Mouse (Mus musculus): ENCODE data around the gene Pdss1.

The Pdss1 gene

DNA sequence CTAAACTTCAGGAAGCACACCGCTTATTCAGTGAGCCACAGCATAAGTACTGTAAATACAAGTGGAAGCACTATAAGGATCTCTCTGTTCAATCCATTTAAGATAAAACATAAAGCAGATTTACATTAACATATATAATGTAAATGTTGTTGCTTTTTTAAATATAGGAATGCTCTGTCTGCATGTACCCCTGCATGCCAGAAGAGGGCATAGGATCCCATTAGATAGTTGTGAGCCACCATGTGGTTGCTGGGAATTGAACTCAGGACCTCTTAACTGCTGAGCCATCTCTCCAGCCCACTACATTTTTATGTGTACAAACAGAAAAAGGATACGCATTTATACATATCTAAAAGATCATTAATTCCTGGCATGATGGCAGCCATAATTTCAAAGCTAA is 66.4 kb downstream of the Pdss1 start:
- no peak for DNase-seq (ENCODE audit: low spot score in 2 of 2)

- no peak for DNase-seq (ENCODE audit: low spot score in 2 of 2)
Observed at GRCm38 (mm10) chr2:22962242-22962641, 66.9 kb downstream of the Pdss1 start.

- DNase-seq (ENCODE audit: low spot score in 2 of 2) = no peak
Observed at GRCm38 (mm10) chr2:22962970-22963369, 67.6 kb downstream of the Pdss1 start.

- DNase-seq (ENCODE audit: low spot score in 2 of 2) = no peak
Observed at GRCm38 (mm10) chr2:22977387-22977973, 82.2 kb downstream of the Pdss1 start.

DNA sequence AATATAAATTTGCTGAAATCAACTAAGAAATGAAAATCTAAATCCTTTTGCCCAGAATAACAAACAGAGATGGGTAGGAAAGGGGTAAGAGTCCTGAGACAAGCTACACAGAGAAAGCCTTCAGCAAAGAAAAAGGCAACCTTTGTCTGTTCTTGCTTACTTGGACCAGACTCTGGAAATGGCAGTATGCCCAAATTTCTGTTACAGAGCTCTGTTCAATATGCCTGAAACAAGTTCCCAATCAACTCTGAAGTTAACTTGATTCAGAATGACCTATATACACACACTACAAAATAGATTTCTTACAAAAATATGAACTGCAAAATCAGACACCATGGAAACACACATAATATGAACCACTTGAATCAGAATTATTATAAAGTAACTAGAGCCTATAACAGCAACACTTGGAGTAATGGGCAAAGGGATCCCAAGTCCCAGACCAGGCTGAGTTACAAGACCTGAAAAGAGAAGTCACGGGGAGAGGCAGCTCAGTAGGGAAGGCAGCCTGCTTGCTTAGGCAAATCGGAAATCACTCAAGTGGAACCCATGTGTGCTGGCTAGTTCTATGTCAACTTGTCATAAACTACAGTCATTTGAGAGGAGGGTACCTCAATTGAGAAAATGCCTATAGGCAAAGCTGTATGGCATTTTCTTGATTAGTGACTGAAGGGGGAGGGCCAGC is 90.8 kb downstream of the Pdss1 start:
- no peak for DNase-seq (ENCODE audit: low spot score in 2 of 2)
